Mouse (Mus musculus): ENCODE results near the gene Csrp3. TPM values are rescaled to one million over a fixed set of nuclear protein-coding genes. Genes with fewer than 3 reads are reported as not detected.

Gene Csrp3
- total RNA-seq (2021) = under 1 TPM in 1 of 2 experiments, not detected in 1; 0.38 TPM
- long read RNA-seq, experiment 1 = 0 reads
- long read RNA-seq, experiment 2, partial matches to known transcripts = 0 of 3 reads
- long read RNA-seq, experiment 2, other reads (novel, unspliced or antisense) = 0 of 3 reads

DNA sequence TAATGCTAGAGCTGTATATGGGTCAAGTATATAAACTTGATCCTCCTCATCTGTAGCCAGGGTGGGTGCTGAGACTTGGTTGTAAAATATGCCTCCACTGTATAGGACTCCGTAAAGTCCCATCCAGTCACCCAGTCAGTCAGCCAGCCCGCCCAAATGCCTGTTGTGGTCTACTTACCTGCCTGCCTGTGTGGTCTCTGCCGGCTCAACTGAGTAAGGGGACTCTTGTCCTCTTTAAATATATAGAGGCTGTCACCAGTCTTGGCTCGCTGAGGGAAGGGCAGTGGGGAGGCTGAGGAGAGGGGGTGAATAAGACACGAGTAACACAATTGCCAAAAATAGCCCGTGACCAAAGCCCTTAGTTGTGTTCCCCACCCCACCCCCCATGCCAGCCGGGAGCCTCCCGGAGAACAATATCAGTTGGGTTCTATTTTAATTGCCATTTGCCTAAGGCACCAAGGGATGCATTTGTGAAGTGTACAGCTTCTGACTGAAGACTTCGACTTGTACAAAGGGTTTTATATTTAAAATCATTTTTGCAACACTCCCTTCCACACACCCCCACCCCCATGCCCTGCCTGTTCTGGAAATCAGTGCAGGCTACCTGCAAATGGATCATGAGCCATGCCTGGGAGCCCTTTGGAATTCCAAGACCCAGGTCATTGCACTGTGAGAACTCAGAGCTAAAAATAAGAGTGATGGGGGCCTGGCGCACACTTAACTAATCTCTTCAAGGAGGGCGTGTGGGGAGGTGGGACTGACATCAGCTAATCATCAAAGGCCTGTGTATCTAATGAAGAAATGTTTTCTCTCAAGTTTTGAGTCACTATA, at the start of gene Csrp3:
Csrp3 (minus strand) TSS at position 214 of the 831 bp plus-strand sequence.
- DNase-seq (ENCODE audit: low spot score in 2 of 2) = no peak

DNA sequence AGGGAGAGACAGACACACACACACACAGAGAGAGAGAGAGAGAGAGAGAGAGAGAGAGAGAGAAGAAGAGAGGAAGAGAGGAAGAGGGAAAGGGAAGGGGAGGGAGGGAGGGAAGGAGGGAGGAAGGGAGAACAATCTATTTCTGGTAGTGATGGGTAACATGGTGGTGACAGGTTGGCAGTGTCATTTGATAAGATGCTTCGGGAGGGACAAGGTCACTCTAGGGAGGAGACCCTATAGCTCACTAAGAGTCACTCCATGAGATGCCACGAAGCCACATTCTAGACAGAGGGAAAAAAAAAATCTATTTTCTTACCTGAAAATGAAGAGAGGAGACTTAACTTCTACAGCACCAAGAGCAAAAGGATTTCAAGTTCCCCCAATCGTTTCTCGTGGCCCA, 48.2 kb upstream of the Csrp3 start:
- no peak for DNase-seq (ENCODE audit: low spot score in 2 of 2)

DNA sequence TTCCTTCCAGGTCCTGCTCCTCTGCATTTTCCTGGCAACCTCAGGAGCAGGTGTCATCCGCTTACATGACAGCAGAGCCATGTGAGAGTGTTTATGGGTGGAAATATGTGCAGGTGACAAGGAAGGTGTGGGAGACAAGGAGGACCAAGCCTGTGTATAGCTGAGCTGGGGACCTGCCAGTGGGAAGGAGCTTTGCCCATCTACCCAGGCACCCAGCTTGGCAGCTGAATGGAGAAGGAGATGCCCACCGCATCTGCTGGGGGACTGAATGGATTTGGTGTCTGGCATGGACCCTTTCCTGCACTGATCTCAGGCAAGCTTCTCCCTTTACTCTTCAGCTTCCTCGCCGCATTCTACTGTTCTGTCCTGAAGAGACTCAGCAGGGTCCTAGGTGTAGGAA, 47.6 kb upstream of the Csrp3 start:
- no peak for DNase-seq (ENCODE audit: low spot score in 2 of 2)

DNA sequence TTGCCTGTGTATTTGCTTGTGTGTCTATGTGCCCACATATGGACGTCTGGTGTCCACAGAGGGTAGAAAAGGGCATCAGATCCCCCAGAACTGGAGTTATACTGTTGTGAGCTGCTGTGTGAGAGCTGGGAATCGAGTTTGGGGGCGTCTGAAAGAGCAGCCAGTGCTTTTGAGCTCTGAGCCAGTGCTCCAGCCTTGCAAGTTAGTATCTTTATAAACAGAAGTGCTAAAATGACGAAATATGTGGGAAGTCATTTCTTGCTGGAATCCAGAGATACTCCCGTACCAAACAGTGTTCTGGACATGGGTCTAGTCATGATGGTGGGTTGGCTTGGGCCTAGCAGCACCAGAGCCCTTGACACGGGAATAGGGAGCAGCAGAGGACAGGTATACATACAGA, 46.9 kb upstream of the Csrp3 start:
- DNase-seq (ENCODE audit: low spot score in 2 of 2) = no peak

DNA sequence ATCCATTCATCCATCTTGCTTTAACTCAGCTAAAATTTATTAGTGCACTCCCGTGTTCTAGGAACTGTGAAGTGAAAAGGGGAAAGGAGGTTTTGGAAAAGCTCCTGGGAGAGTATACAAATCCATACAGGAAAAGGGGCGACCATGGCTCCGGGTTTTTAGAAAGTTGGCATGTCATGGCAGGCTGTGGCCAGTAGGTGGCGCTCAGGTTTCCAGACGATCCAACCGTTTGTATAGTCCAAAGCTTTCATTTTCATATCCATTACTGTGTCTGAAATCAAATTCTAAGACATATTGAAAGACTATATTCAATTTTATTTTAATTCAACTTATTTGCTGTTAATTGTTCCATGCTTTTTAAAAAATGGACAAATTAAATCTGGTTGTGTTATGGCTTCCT, 46.3 kb upstream of the Csrp3 start:
- DNase-seq (ENCODE audit: low spot score in 2 of 2) = peak; percentile 60 to 66

DNA sequence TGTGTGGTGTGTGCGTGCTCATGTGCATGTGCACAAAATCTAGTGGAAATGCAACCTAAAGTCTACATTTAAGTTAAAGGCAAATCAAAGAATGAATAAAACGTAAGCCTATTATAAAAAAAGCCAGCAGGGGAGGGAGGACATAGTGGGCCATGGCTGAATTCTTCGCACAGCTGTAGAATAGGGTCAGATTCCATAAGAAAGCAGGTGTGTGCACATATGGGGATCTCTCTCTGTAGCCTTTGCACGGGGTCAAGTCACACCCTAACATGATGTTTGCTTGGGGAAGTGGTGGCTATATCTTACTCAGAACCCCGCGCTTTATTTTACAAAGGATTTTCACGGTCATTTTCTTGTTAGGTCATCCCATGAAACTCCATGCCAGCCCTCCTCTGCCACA, 45.3 kb upstream of the Csrp3 start:
- no peak for DNase-seq (ENCODE audit: low spot score in 2 of 2)

DNA sequence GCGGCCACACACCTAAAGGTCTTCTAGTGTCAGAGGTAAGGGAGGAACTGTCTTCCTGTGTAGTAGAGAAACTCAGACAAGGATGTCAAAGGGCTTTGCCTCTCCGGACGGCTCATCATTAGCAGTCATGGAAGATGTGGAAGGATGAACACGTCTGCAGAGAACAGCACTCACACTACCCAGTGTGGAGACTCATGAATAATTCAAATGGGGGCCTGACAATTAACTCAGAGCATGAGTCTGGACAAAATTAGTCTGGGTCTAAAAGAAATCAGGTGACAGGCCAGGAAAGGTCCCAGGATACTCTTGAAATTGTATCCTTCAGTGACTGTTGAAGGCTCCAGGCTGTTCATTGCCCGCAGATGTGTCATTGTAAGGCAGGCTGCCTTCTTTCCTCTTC, 43.2 kb upstream of the Csrp3 start:
- DNase-seq (ENCODE audit: low spot score in 2 of 2) = no peak

DNA sequence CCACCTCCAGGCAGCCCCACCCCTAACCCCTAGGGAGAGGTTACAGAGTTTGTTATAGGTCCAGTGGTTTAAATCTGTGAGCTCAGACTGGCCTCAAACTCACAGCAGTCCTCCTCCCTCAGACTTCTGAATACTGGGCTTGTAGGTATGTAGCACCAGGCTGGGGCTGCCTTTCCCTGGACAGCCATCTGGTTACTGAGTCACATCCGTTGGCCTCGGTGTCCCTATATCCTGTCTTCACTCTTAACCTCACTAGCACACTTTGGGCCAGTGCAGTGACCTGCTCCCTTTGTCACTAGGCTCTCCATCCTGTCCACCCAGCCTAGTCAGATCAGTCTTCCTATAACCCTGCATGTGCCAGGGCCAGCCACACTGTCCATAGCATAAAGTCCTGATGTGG, 40.9 kb upstream of the Csrp3 start:
- no peak for DNase-seq (ENCODE audit: low spot score in 2 of 2)

DNA sequence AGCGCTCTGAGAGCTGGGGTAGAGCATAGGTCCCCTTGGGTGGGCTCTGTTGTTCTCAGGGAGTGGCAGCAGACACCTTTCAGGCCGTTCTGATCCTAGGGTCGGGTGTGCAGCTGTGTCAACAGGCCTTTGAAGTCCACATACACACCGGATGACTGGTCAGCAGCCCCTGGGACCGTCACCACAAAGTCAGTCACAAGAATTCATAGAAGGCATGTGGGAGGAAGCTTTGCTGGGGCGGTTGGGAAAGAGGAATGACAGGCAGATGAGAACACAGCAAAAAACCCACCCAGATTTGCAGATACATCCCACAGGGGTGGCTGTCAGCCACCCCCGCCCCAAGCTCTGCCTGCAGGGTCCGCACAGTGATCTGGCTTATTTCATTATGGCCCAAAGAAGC, 40.1 kb upstream of the Csrp3 start:
- DNase-seq (ENCODE audit: low spot score in 2 of 2) = no peak

DNA sequence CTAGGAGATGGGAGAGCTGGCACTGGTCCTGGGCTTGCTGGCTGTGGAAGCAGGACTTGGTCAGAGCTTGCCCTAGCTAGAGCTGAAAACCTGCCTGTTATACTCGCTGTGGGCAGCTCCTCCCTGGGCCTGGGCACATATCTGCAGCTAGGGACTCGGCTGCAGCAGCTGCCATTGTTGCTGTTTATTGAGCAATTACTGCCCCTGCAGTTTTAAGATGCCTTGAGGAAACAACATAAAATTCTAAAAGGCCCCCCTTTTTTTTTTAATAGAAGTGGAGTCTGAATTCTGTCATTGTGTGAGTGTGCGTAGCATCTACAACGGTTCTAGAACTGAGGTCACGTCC, 36.4 kb upstream of the Csrp3 start:
- no peak for DNase-seq (ENCODE audit: low spot score in 2 of 2)

DNA sequence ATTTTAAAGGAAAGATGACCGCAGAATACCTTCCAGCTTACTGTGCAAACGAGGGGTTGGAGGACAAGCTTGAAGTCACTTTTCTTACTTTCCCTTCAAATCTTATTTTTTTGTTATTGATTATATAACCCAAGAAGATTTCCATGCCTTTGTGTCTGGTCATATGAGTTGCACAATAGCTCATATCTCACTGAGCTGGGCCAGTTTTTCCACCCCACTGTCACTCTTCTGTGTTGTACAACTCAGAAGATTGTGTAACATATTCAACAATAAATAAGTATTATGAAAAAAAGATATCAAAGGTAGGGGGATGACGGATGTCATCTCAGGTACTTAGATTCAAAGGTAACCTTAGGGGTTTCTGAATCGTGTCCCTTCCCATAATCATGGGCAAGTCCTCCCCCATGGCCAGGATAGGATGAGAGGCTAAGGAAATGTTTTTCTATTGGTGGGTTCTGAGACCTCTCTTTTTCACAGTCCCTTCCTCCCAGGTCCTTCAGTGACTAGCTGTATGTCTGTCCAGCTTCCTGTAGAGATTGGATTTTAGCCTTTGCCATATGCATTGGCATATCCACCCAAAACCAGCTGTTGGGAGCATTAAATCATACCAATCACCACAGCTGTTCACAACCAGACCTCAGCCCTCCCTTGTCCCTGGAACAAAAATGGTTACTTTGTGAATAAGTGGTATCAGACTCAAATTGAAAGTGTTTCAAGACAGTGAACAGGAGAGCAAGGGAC, 35.9 kb upstream of the Csrp3 start:
- no peak for DNase-seq (ENCODE audit: low spot score in 2 of 2)

DNA sequence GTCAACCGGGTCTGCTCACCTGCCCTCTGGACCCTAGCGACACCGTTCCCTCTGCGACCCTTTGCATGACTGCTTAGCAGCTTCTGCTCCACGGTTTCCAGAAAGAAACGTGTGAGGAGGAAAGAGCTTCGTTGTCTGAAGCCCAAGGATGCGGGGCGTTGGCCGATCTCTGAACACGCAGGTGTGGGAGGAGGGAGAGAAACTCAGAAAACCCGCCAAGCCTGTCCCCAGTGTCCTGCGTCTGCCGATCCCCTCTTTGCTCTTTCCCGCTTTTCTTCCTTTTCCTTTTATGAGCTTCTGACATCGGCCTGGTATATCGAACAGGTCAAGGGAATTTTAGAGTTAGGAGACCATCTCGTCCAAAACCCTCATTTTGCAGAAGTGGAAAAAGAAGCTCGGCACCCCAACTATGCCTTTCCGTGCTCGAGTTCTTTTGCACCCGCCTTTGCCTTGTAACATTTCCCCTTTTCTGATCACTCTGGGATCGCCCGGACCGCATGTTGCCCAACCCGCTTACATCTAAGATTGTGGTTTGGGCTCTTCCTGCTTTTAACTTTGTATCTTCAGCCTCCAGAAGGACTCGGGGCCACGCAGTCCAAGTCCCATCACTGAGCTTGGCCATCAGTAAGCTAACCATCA, 34.3 kb upstream of the Csrp3 start:
- no peak for DNase-seq (ENCODE audit: low spot score in 2 of 2)

DNA sequence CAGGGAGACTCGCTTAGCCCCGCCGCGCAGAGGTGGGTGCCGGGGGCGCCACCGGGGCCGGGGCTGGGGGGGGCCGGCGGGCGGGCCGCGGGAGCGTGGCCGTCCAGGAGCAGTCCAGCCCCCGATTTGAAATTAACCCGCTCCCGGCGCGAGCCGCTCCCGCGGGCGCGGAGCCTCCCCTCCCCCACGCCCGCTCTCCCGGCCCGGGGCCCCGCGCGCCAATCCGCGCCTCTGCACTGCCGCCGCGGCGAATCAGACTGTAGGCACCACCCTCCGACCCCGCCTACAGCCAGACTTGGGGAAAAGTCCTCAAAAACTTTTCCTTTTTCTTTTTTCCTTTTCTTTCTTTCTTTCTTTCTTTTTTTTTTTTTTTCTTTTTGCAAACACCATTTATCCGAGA, 33.7 kb upstream of the Csrp3 start, which contains the start of gene E2f8:
E2f8 (minus strand) TSS at position 111 of the 400 bp plus-strand sequence.
- peak; percentile 67 to 69 for DNase-seq (ENCODE audit: low spot score in 2 of 2)

DNA sequence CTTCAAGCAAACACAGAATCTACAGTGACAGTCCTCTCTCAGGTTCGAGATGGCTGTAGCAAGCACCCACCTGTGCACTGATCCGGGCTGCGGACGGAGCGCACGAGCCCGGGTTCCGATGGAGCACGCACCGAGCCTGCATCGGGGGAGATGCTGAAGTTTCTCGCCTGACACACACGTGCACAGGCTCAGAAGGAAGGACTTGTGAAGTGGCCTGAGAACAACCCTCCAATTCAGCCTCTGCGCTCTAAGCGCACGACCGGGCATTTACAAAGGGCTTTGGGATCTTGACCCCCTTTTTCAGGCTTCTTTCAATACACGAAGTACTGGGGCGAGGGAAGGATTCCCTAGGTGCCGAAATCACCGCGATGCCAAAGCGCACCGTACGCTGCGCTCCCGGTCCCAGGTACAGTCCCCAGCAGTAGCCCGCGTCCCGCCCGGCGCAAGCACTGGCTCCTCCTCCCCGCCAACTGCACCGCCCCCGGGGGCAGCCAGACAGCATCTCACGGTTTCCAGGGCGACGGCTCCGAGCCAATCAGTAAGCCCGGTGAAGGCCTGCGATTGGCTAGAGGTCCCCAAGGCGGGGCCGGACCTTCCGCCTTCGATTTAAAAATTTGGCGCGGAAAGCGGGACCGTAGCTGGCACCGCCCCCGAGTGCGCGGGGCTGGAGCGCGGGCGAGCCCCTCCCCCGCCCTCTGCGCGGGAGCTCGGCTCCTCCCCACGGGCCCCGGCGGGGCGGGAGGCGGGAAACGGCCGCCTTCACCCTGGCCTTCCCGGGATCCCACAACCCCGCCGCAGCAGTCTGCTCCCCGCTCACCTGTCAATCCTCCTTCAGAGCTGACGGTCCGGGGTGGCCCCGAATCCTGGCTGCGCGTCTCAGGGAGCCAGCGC, 33.0 kb upstream of the Csrp3 start:
- peak; percentile 89 to 90 for DNase-seq (ENCODE audit: low spot score in 2 of 2)

DNA sequence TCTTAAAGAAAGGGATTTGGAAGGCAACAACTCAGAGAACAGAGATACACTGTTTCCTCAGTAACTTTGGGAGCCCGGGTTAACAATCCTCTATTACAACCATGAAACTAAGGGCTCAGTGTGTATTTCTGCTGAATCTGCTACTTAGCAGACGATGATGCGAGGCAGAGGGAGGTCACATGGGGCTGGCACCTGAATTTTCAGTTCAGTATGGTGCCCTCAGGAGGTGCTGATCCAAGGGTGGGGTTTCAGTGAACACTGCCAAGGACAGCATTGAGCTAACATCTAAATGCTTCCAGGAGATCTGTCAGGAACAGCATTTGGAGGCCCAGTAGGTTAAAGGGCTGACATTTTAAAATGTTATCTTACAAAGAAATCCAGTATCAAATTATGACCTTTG, 31.7 kb upstream of the Csrp3 start:
- no peak for DNase-seq (ENCODE audit: low spot score in 2 of 2)

DNA sequence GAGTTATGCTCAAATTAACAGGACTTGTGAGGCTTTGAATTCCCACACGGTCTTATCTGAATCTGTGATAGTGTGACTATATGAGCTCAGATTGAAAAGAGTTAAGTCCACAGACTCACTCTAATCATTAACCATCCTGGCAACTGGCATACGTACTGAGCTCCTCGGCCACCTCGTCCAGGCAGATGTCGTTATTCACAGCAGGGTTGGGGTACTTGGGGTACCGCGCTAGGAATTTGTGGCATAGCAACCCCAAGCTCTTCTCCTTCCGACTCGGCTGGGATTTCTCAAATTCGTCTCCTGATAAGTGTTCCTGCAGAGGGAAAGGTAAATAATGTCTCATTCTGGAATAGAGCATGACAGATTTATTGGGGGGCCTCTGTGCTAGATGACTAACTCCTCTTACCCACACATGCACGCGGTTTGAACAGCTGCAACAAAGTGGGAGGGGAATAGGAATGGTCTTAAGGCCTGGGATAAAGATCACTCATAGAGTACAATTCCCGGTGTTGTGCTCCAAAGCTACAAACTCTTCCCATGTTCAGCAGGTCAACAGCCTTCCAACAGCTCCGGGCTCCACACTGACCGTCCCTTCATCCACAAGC, 30.1 kb upstream of the Csrp3 start:
- no peak for DNase-seq (ENCODE audit: low spot score in 2 of 2)

DNA sequence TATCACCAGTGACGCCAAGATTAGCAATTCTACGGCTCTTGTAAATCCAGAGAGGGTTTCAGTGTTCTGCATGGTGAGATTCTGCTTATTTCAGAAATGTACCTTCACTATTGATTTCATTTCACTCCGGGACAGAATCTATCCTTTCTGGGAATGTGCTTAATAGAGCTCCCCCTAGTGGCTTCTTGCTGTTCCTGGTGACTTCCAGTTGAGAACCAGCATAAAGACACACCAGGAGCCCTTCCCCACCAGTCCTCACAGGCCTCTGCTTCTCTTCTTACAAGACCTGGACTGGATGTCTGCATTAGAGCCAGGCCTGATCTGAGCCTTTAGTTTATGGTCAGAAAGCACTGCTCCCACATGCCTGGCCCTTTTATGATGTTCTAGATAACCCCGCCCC, 28.7 kb upstream of the Csrp3 start:
- peak in 1 of 2 experiments; percentile 31 for DNase-seq (ENCODE audit: low spot score in 2 of 2)

DNA sequence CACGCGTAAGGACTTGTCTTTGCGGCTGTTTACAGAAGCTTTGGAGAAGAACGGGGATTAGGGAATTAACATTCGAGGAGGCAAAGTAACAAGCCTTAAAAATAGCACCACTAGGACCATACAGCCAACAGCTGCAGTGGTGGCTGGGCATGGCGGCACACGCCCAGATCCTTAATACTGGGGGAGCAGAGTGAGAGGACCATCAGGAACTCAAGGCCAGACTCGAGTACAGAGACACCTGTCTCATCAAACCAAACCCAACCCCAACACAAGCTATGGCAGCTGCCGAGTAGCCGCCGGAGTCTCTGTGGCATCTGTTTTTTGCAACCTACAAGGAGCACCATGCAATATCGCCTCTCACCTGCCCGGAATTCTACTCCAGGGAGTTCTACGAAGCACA, 27.3 kb upstream of the Csrp3 start:
- DNase-seq (ENCODE audit: low spot score in 2 of 2) = no peak

DNA sequence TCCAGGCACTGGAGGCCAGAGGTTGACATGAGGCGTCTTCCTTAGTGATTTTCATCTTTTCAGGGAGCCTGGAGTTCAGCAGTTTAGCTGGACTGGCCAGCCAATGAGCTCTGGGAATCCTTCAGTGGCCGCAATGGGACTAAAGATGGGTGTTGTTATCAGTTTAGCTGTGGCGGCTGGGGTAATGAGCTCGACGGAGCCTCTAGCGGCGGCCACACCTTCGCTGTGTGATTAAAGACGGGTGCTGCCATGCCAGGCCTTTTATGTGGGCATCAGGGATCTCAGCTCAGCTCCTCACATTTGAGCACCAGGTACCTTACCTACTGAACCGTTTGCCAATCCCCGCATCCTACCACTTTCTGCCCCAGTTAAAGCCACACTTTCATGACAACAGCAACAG, 23.5 kb upstream of the Csrp3 start:
- DNase-seq (ENCODE audit: low spot score in 2 of 2) = no peak

DNA sequence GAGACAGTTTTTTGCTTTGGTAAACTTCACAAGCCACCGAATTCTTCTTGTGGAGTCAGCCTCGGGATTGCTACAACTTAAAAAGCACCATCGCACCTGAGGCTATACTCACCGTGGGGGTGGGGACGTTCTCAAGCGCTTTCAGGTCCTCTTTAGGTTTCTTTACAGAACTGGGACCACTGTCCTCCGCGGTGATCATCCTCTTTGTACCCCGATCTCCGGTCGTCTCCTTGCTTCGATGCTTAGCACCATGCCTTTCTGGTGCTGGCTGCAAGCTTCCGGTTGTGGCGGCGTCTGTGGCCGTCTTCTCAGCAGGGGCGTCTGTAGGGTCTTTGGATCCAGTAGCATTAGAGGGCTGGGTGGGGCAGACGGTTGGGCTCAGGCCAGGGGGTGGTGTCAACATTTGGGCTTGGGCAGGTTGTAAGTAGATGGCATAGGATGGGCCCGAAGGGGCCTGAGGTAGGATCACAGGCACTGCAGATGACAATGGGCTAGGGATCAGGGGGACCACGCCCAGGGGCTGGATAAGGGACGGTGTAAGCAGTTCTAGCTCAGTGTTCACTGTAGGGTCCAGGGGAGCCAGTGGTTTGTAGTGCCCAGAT, 22.8 kb upstream of the Csrp3 start:
- no peak for DNase-seq (ENCODE audit: low spot score in 2 of 2)
